Mouse (Mus musculus) WW6 (cell line): ENCODE measurements at regions not wholly inside any gene's neighbourhood (a gene's known extent, or its start where the extent isn't known, plus 50 kb on each side); places are given as distances from the start of the nearest gene placed in this dataset.

Experiments
- DNase-seq: peaks from one replicate; pipeline ENCODE4 v3.0.0-alpha.2; 2013; ENCODE audit warnings: low read depth, low spot score

DNA sequence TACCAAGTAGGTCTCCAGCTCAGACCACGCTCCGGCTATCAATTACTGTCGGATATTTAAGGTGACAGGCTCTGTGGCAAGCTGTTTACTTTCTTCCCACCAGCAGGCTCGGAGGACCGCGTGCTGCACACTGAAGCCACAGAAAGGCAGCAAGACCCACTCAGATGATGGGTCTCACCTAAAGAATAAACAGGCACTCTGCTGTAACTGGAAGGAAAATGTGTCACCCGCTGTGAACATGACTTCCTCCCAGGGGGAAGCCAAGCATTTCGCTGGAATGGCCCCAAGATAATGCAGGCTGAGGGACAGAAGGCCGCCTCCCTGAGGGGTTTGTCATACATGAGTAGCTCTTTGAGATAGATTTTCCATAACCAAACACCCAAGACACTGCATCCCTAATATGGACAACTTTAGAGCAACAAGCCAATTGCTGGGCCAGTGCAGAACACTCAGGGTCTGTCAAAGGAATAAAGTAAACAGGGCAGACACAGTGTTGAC, 259.3 kb downstream of the Atp23 start:
- DNase-seq = no peak

GRCm38 (mm10) chr10:126634731-126635130, 266.4 kb downstream of the Atp23 start:
- DNase-seq = no peak

DNA sequence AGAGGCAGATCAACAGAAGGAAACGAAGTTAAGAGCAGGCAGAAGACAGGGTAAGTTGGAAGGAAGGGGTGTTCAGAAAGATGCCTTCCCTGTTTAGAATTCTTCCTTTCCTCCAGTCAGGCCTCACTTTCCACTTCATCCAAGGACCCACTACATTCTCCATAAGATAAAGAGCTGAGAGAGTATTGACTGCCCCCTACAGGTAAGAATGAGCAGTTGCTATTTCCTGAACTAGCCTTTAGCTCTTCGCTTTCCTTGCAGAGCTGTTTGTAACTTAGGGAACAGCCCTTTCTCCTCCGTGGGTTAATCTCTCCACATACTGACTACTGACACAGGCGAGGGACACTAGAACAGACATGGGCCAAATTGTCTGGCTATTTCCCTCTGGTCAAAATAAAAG, 273.1 kb downstream of the Atp23 start:
- no peak for DNase-seq

GRCm38 (mm10) chr10:126625466-126625865, 275.7 kb downstream of the Atp23 start:
- no peak for DNase-seq

DNA sequence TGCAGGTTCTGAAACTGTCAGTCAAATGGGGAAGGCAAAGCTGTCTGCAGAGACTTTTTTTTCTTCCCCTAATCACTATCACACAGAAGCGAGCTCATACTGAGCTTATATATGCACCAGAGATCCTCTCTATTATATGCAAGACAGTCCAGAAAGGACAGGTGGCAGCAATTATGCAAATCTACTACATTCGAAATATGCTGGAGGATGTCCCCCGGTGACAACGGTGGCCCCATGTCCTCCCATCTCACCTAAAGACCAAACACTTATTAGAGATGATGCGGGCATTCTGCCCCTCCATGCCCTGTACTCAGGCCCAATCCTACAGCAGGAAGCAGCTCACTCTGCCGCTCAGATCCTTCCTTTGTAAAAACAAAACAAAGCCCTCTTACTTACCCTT, 280.4 kb downstream of the Atp23 start:
- no peak for DNase-seq

DNA sequence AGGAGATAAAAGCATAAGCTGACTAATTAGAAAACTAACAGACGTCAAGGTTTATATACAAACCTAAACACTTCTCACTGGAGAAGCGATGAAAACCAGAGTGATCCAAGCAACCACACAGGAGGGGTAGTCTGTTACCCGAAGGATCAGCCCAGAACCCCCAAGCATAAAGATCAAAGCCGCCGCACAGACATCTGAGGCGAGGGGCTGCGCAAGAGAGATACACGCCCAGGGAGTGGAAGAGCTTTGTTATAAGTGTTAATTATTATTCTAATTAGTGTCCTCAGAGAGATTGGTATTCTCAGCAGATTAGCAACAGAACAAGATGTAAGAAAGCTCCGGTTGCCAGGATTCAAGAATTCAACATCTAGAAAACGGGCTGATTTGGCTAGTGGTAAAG, 281.2 kb downstream of the Atp23 start:
- no peak for DNase-seq

- no peak for DNase-seq
Measured at GRCm38 (mm10) chr10:126612226-126612625, 288.9 kb downstream of the Atp23 start.

DNA sequence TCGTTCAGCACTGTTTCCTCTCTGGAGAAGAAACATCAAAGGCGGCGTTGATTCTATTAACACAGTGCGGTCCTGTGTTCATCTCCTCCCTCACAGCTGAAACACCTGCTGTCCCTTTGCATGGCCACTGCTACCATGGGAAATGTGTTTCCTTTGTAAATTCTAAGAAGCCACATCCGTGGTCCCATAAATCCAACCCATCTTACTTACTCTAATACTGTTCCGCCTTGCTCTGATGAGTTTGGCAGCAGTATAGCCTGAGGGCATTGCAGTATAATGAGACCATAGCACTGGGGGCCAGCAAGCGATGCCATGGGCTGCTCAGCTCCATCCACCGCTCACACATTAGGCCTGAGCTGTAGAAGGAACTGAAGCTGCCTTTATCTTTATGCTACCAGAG, 290.6 kb downstream of the Atp23 start:
- no peak for DNase-seq

DNA sequence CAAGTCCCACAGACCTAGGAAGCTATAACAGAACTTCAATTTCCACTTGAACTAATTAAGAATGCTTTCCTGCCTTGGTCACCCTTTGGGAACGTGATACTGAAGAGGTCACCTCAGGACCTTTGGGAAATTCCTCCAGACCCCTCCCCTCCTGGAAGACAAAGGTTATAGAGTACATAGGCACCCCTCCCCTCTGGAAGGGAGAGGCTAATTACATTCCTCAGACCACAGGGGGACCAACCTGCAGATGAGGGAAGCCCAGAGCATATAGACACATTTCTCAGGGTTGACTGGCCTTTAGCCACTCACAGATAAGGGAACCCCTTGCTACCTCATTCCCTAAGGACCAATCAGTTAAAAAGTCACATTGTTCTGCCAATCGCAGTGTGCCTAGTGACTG, 301.5 kb downstream of the Atp23 start:
- DNase-seq = no peak

GRCm38 (mm10) chr10:126568155-126568554, 333.0 kb downstream of the Atp23 start:
- DNase-seq = no peak

DNA sequence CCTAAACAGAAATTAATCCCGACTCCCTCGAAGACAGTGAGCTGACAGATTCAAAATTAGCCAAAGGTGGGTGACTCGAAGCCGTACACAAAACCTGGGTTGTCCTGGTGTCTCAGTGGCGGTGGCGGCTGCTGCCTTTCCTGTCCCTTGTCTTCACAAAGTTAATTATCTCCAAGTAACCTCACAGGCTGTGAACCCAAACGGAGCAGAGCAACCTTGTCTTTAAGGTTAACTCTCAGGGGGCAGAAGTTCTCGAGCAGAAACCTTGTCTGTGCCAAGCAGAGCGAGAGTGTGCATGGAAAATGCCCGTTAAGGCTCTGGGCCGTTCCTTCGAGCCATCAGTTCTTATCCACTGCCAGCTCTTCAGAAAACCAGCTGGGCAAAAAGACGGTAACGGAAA, 335.8 kb downstream of the Atp23 start:
- no peak for DNase-seq

GRCm38 (mm10) chr10:126555080-126555479, 346.1 kb downstream of the Atp23 start:
- no peak for DNase-seq

GRCm38 (mm10) chr10:126531950-126532349, 369.2 kb downstream of the Atp23 start:
- DNase-seq = no peak

GRCm38 (mm10) chr10:126531368-126531767, 369.8 kb downstream of the Atp23 start:
- no peak for DNase-seq

- no peak for DNase-seq
Measured at GRCm38 (mm10) chr10:126528801-126529200, 372.4 kb downstream of the Atp23 start.

- no peak for DNase-seq
Measured at GRCm38 (mm10) chr10:126526186-126526585, 375.0 kb downstream of the Atp23 start.

DNA sequence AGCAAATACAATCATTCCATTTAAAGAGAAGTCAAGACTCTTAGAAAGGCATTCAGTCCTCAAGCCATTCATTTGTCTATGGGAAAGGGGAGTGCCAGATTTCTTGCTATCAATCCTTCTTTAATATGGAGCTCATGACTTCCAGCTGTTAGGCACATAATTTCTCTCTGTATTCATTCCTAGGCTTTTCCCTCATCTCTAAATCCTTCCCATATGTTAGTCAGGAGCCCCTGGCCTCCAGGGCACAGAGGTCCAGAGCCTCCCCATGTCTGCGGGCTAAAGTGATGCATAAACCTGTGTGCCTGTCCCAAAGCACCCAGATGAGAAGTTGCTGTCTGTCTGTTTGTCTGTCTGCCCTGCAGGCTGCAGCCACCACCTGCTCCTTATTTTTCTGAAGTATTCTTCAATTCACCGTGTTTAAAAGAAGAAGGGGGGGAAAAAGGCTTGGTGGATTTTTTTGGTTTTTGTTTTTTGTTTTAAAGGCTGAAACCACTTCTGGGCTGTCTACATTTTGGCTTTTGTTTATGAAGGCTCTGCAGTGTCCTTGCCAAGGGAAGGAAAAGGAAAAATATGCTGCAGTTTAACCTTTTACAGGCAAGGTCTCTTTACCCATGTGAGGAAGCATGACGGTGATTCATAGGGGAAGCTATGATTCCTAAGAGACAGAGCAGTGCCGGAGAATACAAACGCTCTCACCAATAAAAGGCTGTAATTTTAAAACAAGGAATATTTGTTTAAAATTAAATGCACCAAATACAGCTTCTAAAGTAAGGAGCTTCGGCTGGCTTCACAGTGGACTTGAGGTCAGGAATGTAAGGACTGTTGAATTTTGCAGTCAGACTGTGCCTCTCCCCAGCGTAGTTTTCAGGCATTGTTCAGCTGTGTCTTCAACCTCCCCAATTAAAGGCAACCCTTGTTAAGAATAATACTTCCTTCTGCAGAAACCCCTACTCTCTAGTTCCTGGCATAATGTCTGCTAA, 379.0 kb downstream of the Atp23 start:
- no peak for DNase-seq

GRCm38 (mm10) chr10:126520973-126521372, 380.2 kb downstream of the Atp23 start:
- DNase-seq = no peak

GRCm38 (mm10) chr10:126513185-126513584, 388.0 kb downstream of the Atp23 start:
- DNase-seq = no peak

GRCm38 (mm10) chr10:126511511-126511910, 389.6 kb downstream of the Atp23 start:
- no peak for DNase-seq

DNA sequence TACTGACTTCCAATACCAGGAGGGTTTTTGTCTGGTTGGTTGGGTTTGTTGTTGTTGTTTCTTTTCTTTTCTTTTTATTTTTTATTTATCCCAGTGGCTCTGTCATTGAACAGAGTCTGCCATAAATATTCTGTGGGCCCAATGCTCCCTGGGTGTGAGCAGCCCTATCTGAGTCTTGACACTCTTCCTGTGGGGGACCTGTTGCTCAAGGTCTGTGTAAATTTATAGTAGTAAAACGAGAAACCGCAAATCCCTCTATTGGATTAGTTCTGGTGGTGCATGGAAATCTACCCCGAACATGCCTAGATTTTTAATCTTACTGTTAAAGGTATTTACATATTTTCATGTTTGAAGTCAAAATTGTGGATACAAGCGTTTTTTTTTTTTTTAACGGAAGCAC, 395.2 kb downstream of the Atp23 start:
- DNase-seq = no peak

GRCm38 (mm10) chr10:126502013-126502688, 399.0 kb downstream of the Atp23 start:
- no peak for DNase-seq

DNA sequence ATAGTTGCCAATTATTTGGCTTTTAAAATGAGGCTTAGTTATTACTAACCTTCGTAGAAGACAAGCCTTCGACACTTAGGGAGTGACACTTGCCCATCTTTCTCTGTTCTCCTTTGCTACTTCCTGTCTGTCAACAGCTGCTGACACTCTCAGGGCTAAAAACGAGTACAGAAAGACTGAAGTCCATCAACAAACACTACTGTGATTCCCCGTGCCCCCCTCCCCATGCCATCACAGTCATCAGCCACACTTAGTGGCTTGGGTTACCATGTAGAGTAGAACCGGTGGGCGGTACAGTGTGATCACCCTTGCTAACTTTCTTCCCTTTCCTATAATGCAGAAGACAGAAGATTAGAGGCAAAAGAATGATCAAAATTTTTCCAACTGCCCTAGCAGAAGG, 402.4 kb downstream of the Atp23 start:
- no peak for DNase-seq
